Mouse (Mus musculus) kidney, postnatal 10 days (tissue): Measurements from ENCODE around the gene Npr1.

Experiments
- DNase-seq: peaks from one replicate; pipeline ENCODE4 v3.0.0; 2021; ENCODE audit warnings: mixed read lengths

Gene Npr1

GRCm38 (mm10) chr3:90465686-90466310, at the start of gene Npr1:
TSS of gene Npr1 (minus strand) at chr3:90465866.
- peak; percentile 78 for DNase-seq

GRCm38 (mm10) chr3:90515242-90515641, 49.6 kb upstream of the Npr1 start:
- peak; percentile 73 for DNase-seq

GRCm38 (mm10) chr3:90514691-90515090, 49.0 kb upstream of the Npr1 start:
- peak; percentile 84 for DNase-seq

GRCm38 (mm10) chr3:90513796-90514590, 48.3 kb upstream of the Npr1 start, which contains the start of the genes S100a1 and S100a13:
TSS of gene S100a1 (minus strand) at chr3:90514392.
TSS of gene S100a13 (plus strand) at chr3:90514435.
- peak; percentile 82 for DNase-seq

- no peak for DNase-seq
Observed at GRCm38 (mm10) chr3:90512948-90513642, 47.4 kb upstream of the Npr1 start.

GRCm38 (mm10) chr3:90512276-90512675, 46.6 kb upstream of the Npr1 start:
- no peak for DNase-seq

- DNase-seq, result no peak
Observed at GRCm38 (mm10) chr3:90509747-90510123, 44.1 kb upstream of the Npr1 start.

GRCm38 (mm10) chr3:90508950-90509746, 43.5 kb upstream of the Npr1 start, which contains the start of gene Chtop:
TSS of gene Chtop (minus strand) at chr3:90509498.
- DNase-seq, result peak; percentile 100

- no peak for DNase-seq
Observed at GRCm38 (mm10) chr3:90508287-90508949, 42.8 kb upstream of the Npr1 start.

- DNase-seq, result no peak
Observed at GRCm38 (mm10) chr3:90506362-90506761, 40.7 kb upstream of the Npr1 start.

GRCm38 (mm10) chr3:90505216-90505615, 39.5 kb upstream of the Npr1 start:
- DNase-seq, result no peak

GRCm38 (mm10) chr3:90503444-90503843, 37.8 kb upstream of the Npr1 start:
- DNase-seq, result no peak

GRCm38 (mm10) chr3:90497597-90497996, 31.9 kb upstream of the Npr1 start:
- DNase-seq, result no peak

GRCm38 (mm10) chr3:90495850-90496525, 30.3 kb upstream of the Npr1 start:
- no peak for DNase-seq

GRCm38 (mm10) chr3:90493831-90494540, 28.3 kb upstream of the Npr1 start:
- DNase-seq, result no peak

GRCm38 (mm10) chr3:90491350-90491749, 25.7 kb upstream of the Npr1 start:
- DNase-seq, result peak; percentile 55

GRCm38 (mm10) chr3:90490696-90491256, 25.1 kb upstream of the Npr1 start, which contains the start of gene Snapin:
TSS of gene Snapin (minus strand) at chr3:90491033.
- peak; percentile 98 for DNase-seq

- DNase-seq, result no peak
Observed at GRCm38 (mm10) chr3:90488576-90488975, 22.9 kb upstream of the Npr1 start.

- no peak for DNase-seq
Observed at GRCm38 (mm10) chr3:90486998-90487397, 21.3 kb upstream of the Npr1 start.
